Mouse (Mus musculus) CH12.LX (cell line): ENCODE data around the gene Cst8.

Experiments
- CHD2 ChIP-seq: IDR thresholded peaks from 2 replicates; pipeline ENCODE4 v1.6.1; 2011; ENCODE audit warnings: low read length, improper control_type of control experiment
- CTCF ChIP-seq, 2 experiments: IDR thresholded peaks in 1 of 2; conservative IDR thresholded peaks in 1 of 2; 2 replicates each; pipeline ENCODE4 v1.5.1; 2011 to 2012; ENCODE audit warnings: low read depth in 2 of 2, low read length in 2 of 2, improper control_type of control experiment in 1 of 2, inconsistent platforms in 1 of 2, mild to moderate bottlenecking in 1 of 2, moderate library complexity in 1 of 2
- GABPA ChIP-seq: IDR thresholded peaks from 2 replicates; pipeline ENCODE4 v1.6.1; 2012; ENCODE audit warnings: low read depth, low read length, improper control_type of control experiment, inconsistent platforms; ENCODE audit not compliant: insufficient replicate concordance
- HCFC1 ChIP-seq: IDR thresholded peaks from 2 replicates; pipeline ENCODE4 v1.6.1; 2012; ENCODE audit warnings: low read depth, mild to moderate bottlenecking, inconsistent platforms, low read length, improper control_type of control experiment
- IRF4 ChIP-seq: IDR thresholded peaks from 2 replicates; pipeline ENCODE4 v1.6.1; 2014; ENCODE audit warnings: low read depth, mild to moderate bottlenecking, inconsistent platforms, low read length, improper control_type of control experiment
- JUND ChIP-seq: conservative IDR thresholded peaks from 2 replicates; pipeline ENCODE4 v1.6.1; 2011; ENCODE audit warnings: low read depth, low read length, improper control_type of control experiment
- POLR2A ChIP-seq: IDR thresholded peaks from 2 replicates; pipeline ENCODE4 v1.6.1; 2011; ENCODE audit warnings: low read depth, mild to moderate bottlenecking, improper control_type of control experiment, low read length
- POLR2AphosphoS2 ChIP-seq: IDR thresholded peaks from 2 replicates; pipeline ENCODE4 v1.6.1; 2011; ENCODE audit warnings: low read depth, low read length, improper control_type of control experiment
- RAD21 ChIP-seq: IDR thresholded peaks from 2 replicates; pipeline ENCODE4 v1.6.1; 2011; ENCODE audit warnings: low read depth, mild to moderate bottlenecking, low read length, improper control_type of control experiment, moderate library complexity
- SIN3A ChIP-seq: IDR thresholded peaks from 2 replicates; pipeline ENCODE4 v1.6.1; 2012; ENCODE audit warnings: low read length, improper control_type of control experiment, inconsistent platforms
- TCF12 ChIP-seq: IDR thresholded peaks from 2 replicates; pipeline ENCODE4 v1.6.1; 2014; ENCODE audit warnings: low read depth, mild to moderate bottlenecking, inconsistent platforms, low read length, improper control_type of control experiment

GRCm38 (mm10) chr2:148825986-148826385, 27.4 kb downstream of the Cst8 start:
- no peak for TF ChIP-seq POLR2A
- TF ChIP-seq CTCF (conservative IDR thresholded peaks at IDR 0.05 in 1 of 2, IDR thresholded peaks at IDR 0.05 in 1 of 2; ENCODE audit: low read depth in 2 of 2, low read length in 2 of 2), result no peak
- no peak for TF ChIP-seq POLR2AphosphoS2
- TF ChIP-seq JUND, result no peak
- TF ChIP-seq TCF12, result no peak
- no peak for TF ChIP-seq IRF4
- TF ChIP-seq CHD2, result no peak
- TF ChIP-seq GABPA, result no peak
- TF ChIP-seq SIN3A, result no peak
- TF ChIP-seq HCFC1, result no peak
- TF ChIP-seq RAD21, result no peak
